ENCODE assay signal across 29 mouse cellular contexts in genomic region chr4:58086738-58087137, GRCm38 (mm10).
A peak's percentile ranks its signal among the peaks of the same experiment; 100 is the strongest.
DNase-seq lines count a peak whose midpoint lies in the region; ATAC-seq and TF ChIP-seq lines count a peak whose summit lies in the region.
"Had no signal": no experiment of that assay in that cellular context is flagged by ENCODE, and none has a peak within 500 bp of the region (broad histone marks: within the 10 kb centered on the region; RNA-seq: fewer than 3 reads in every experiment).

No protein-coding gene starts in this region.

- peak; percentile 19 for DNase-seq in forebrain, postnatal 0 days
- DNase-seq in forebrain, embryonic 11.5 days (ENCODE audit: low spot score): no peak
- DNase-seq in heart, adult 8-10 months (ENCODE audit: low spot score): no peak
- peak; percentile 80 for DNase-seq in lung, embryonic 14.5 days
- no peak for DNase-seq in lung, postnatal 36 days
- peak; percentile 4 for DNase-seq in adipocyte (ENCODE audit: low spot score)
- DNase-seq: adrenal gland, postnatal 36 days; cerebellum, adult 18-20 months; cerebellum, postnatal 10 days; heart, postnatal 36 days; kidney, adult 11 months; kidney, postnatal 14 days; layer of hippocampus, adult 9-11 months; liver, embryonic 13.5 days; lung, adult 2 months; right cerebral cortex, postnatal 25 days; thymus, adult 18-20 months; thymus, postnatal 25 days had no signal

- H3K4me1 ChIP-seq in forebrain, postnatal 0 days (ENCODE audit: insufficient read depth): no peaks in the 10 kb centered on the region
- no peaks in the 10 kb centered on the region for H3K4me1 ChIP-seq in forebrain, embryonic 11.5 days (replicated peaks; ENCODE audit: control insufficient read depth, insufficient read depth, low read length)
- H3K4me1 ChIP-seq in heart, embryonic 13.5 days: peaks cover 8% of the 10 kb centered on the region; the same call in 1 of the 2 replicates
- no peaks in the 10 kb centered on the region for H3K4me1 ChIP-seq in lung, embryonic 14.5 days (ENCODE audit: insufficient read depth)
- H3K4me1 ChIP-seq: hindbrain, embryonic 13.5 days; limb, embryonic 10.5 days; liver, embryonic 13.5 days; midbrain, embryonic 10.5 days; midbrain, embryonic 15.5 days; neural tube, embryonic 15.5 days; stomach, embryonic 15.5 days had no signal

- WGBS in forebrain, postnatal 0 days: 36% methylated on average over 1 of the region's 1 CpGs
- 83% methylated on average over 1 of the region's 1 CpGs for WGBS in forebrain, embryonic 11.5 days
- 70% methylated on average over 1 of the region's 1 CpGs for WGBS in heart, embryonic 13.5 days
- 32% methylated on average over 1 of the region's 1 CpGs for WGBS in lung, embryonic 14.5 days

- H3K4me2 ChIP-seq in forebrain, postnatal 0 days (ENCODE audit: low read depth): no peak overlapping the region
- H3K4me2 ChIP-seq in forebrain, embryonic 11.5 days (ENCODE audit: low read depth, low read length, severe bottlenecking): no peak overlapping the region
- no peak overlapping the region for H3K4me2 ChIP-seq in heart, embryonic 13.5 days
- H3K4me2 ChIP-seq in lung, embryonic 14.5 days: no peak overlapping the region
- H3K4me2 ChIP-seq: hindbrain, embryonic 13.5 days; limb, embryonic 15.5 days; liver, embryonic 13.5 days; midbrain, embryonic 15.5 days; neural tube, embryonic 15.5 days; stomach, embryonic 15.5 days had no signal

- H3K9me3 ChIP-seq in forebrain, postnatal 0 days (ENCODE audit: low read length): no peaks in the 10 kb centered on the region
- H3K9me3 ChIP-seq in forebrain, embryonic 11.5 days (ENCODE audit: control insufficient read depth, low read length): no peaks in the 10 kb centered on the region
- H3K9me3 ChIP-seq in heart, embryonic 13.5 days: no peaks in the 10 kb centered on the region
- no peaks in the 10 kb centered on the region for H3K9me3 ChIP-seq in lung, embryonic 14.5 days (ENCODE audit: low read depth, low read length)
- H3K9me3 ChIP-seq: hindbrain, embryonic 13.5 days; limb, embryonic 10.5 days; limb, embryonic 15.5 days; liver, embryonic 13.5 days; midbrain, embryonic 10.5 days; midbrain, embryonic 15.5 days; neural tube, embryonic 15.5 days; stomach, embryonic 15.5 days had no signal

- no peaks in the 10 kb centered on the region for H3K36me3 ChIP-seq in forebrain, postnatal 0 days (ENCODE audit: insufficient read depth)
- no peaks in the 10 kb centered on the region for H3K36me3 ChIP-seq in forebrain, embryonic 11.5 days (ENCODE audit: control insufficient read depth, insufficient read depth, low read length)
- H3K36me3 ChIP-seq in heart, embryonic 13.5 days: no peaks in the 10 kb centered on the region
- H3K36me3 ChIP-seq in lung, embryonic 14.5 days (ENCODE audit: insufficient read depth): peaks cover 16% of the 10 kb centered on the region
- H3K36me3 ChIP-seq: hindbrain, embryonic 13.5 days; limb, embryonic 10.5 days; liver, embryonic 13.5 days; midbrain, embryonic 10.5 days; midbrain, embryonic 15.5 days; neural tube, embryonic 15.5 days; stomach, embryonic 15.5 days had no signal

- peak; percentile 53 for ATAC-seq in forebrain, postnatal 0 days
- ATAC-seq in forebrain, embryonic 11.5 days (replicated peaks; ENCODE audit: low FRiP score): no peak
- ATAC-seq in heart, embryonic 13.5 days (ENCODE audit: extremely low read depth, insufficient number of reproducible peaks, low FRiP score, low TSS enrichment): no peak
- ATAC-seq in lung, embryonic 14.5 days (ENCODE audit: insufficient read depth): peak; percentile 48; the same call in 1 of the 2 replicates
- no peak for ATAC-seq in frontal cortex, adult (ENCODE audit: low TSS enrichment)
- ATAC-seq: forebrain, embryonic 14.5 days; midbrain, embryonic 15.5 days; Patski had no signal

- TF ChIP-seq CTCF in forebrain, postnatal 0 days (IDR thresholded peaks at IDR 0.05; ENCODE audit: low read depth): no peak
- TF ChIP-seq CTCF in lung, embryonic 14.5 days (IDR thresholded peaks at IDR 0.05; ENCODE audit: low read depth): no peak

- H3K9ac ChIP-seq in forebrain, postnatal 0 days: no peak overlapping the region
- H3K9ac ChIP-seq in forebrain, embryonic 11.5 days (ENCODE audit: low read length): no peak overlapping the region
- H3K9ac ChIP-seq in heart, embryonic 13.5 days: no peak overlapping the region
- no peak overlapping the region for H3K9ac ChIP-seq in lung, embryonic 14.5 days
- H3K9ac ChIP-seq: hindbrain, embryonic 13.5 days; limb, embryonic 15.5 days; liver, embryonic 13.5 days; midbrain, embryonic 15.5 days; neural tube, embryonic 15.5 days; stomach, embryonic 15.5 days had no signal

- H3K4me3 ChIP-seq in forebrain, postnatal 0 days (ENCODE audit: low read depth, low read length): no peak overlapping the region
- H3K4me3 ChIP-seq in forebrain, embryonic 11.5 days (ENCODE audit: low read depth, low read length): no peak overlapping the region
- H3K4me3 ChIP-seq in heart, embryonic 13.5 days: no peak overlapping the region
- H3K4me3 ChIP-seq in lung, embryonic 14.5 days (ENCODE audit: low read depth, low read length): no peak overlapping the region
- H3K4me3 ChIP-seq: hindbrain, embryonic 13.5 days; limb, embryonic 10.5 days; limb, embryonic 15.5 days; liver, embryonic 13.5 days; midbrain, embryonic 10.5 days; midbrain, embryonic 15.5 days; neural tube, embryonic 15.5 days; stomach, embryonic 15.5 days had no signal

- H3K27me3 ChIP-seq in forebrain, postnatal 0 days (ENCODE audit: insufficient read depth, low read length): no peaks in the 10 kb centered on the region
- no peaks in the 10 kb centered on the region for H3K27me3 ChIP-seq in forebrain, embryonic 11.5 days (ENCODE audit: control insufficient read depth, insufficient read depth, low read length)
- no peaks in the 10 kb centered on the region for H3K27me3 ChIP-seq in heart, embryonic 13.5 days (replicated peaks)
- H3K27me3 ChIP-seq in lung, embryonic 14.5 days (ENCODE audit: insufficient read depth, low read length): no peaks in the 10 kb centered on the region
- H3K27me3 ChIP-seq: hindbrain, embryonic 13.5 days; limb, embryonic 15.5 days; liver, embryonic 13.5 days; midbrain, embryonic 15.5 days; neural tube, embryonic 15.5 days; Patski; stomach, embryonic 15.5 days had no signal

- no peak overlapping the region for H3K27ac ChIP-seq in forebrain, postnatal 0 days (ENCODE audit: low read depth, low read length)
- H3K27ac ChIP-seq in forebrain, embryonic 11.5 days (ENCODE audit: low read depth, low read length): no peak overlapping the region
- peak overlapping the region; percentile 39; the same call in 1 of the 2 replicates for H3K27ac ChIP-seq in heart, embryonic 13.5 days (replicated peaks)
- peak overlapping the region; percentile 54 for H3K27ac ChIP-seq in lung, embryonic 14.5 days (ENCODE audit: low read depth)
- H3K27ac ChIP-seq: hindbrain, embryonic 13.5 days; limb, embryonic 10.5 days; limb, embryonic 15.5 days; liver, embryonic 13.5 days; midbrain, embryonic 10.5 days; midbrain, embryonic 15.5 days; neural tube, embryonic 15.5 days; stomach, embryonic 15.5 days had no signal

Comparison
In these comparisons a context has a peak if more than half of its experiments do, and no peak if none do; other contexts are left out.
1. ATAC-seq: peak in forebrain, postnatal 0 days (single experiment) and lung, embryonic 14.5 days (single experiment); none in forebrain, embryonic 11.5 days (single experiment), heart, embryonic 13.5 days (single experiment) and frontal cortex, adult (single experiment).
2. DNase-seq: peak in forebrain, postnatal 0 days (single experiment), lung, embryonic 14.5 days (single experiment) and adipocyte (single experiment); none in forebrain, embryonic 11.5 days (single experiment), heart, adult 8-10 months (single experiment) and lung, postnatal 36 days (single experiment).
3. H3K27ac ChIP-seq: peak in heart, embryonic 13.5 days (single experiment) and lung, embryonic 14.5 days (single experiment); none in forebrain, postnatal 0 days (single experiment) and forebrain, embryonic 11.5 days (single experiment).